Mouse (Mus musculus) small intestine, adult 2 months (tissue): ENCODE results near the gene Zfp965.
"Not testable (repeated sequence)": the region's sequence is repeated elsewhere in the genome, so short reads cannot be mapped to it uniquely, and the experiment has no call there.

ENCODE experiments used
- CTCF ChIP-seq: fragments of 200-500 bp; IDR thresholded peaks from 2 replicates; pipeline ENCODE4 v1.5.1; 2012; ENCODE audit warnings: low read depth, mild to moderate bottlenecking, control low read depth, inconsistent platforms, low read length, moderate library complexity, mixed read lengths; ENCODE audit not compliant: insufficient replicate concordance, insufficient read length; ENCODE audit errors: extremely low read depth
- POLR2A ChIP-seq: fragments of 200-500 bp; IDR thresholded peaks from 2 replicates; pipeline ENCODE4 v1.6.1; 2012; ENCODE audit warnings: low read depth, mild to moderate bottlenecking, control low read depth, inconsistent platforms, low read length, moderate library complexity

- TF ChIP-seq POLR2A, CTCF: not testable (repeated sequence)
Measured at GRCm38 (mm10) chr2:175469685-175470084, at the start of gene Zfp965.
